Mouse (Mus musculus): Measurements from ENCODE around the gene Zp1. TPM values are rescaled to one million over a fixed set of nuclear protein-coding genes. Genes with fewer than 3 reads are reported as not detected.

Gene Zp1
- polyA plus RNA-seq, 1 experiment from 2014 or later: 0.56 TPM

DNA sequence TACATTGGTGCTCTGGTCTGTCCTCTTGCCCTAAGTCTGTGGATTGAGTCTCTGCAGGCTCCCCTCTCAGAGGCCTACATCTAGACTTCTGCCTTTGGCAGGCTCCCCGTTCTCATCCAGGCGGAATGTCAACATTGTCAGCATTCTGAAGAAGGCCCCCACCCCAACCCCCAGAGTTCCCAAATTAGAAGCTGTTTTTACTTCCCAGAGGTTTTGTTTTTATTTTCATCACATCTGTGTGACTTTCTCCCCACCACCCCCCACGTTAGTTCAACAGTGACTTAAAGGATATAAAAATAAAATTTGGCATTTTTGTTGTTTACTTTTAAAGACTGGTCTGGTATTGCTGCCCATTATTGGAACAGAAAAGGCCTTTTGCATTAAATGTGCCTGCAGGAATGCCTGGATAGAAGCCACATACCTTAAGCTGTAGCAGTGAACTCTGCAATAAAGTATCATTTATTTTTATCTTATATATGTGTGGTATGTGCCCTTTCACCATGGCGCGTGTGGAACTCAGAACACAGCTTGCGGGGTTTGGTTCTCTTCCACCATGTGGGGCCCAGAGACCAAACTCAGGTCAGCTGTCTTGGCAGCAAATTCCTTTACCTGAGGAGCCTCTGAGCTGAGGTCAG, 11.2 kb downstream of the Zp1 start:
- Histone ChIP-seq H3K36me3 (ENCODE audit: control insufficient read depth, insufficient read depth) (peaks cover 14% of the 10 kb centered on the region), H3K9me3 (ENCODE audit: control insufficient read depth, low read length) (no peaks in the 10 kb centered on the region), H3K4me1 (replicated peaks; ENCODE audit: control insufficient read depth, insufficient read depth, low read length) (no peaks in the 10 kb centered on the region), H3K4me3 (replicated peaks; ENCODE audit: low read length) (no peak overlapping the region), H3K9ac (replicated peaks; ENCODE audit: low read depth, low read length) (no peak overlapping the region), H3K4me2 (ENCODE audit: low read length) (no peak overlapping the region), H3K27me3 (replicated peaks; ENCODE audit: control insufficient read depth, insufficient read depth, low read length) (no peaks in the 10 kb centered on the region), H3K27ac (ENCODE audit: low read length) (no peak overlapping the region)
- WGBS: 89% methylated on average over 6 of the region's 6 CpGs
- no peak for ATAC-seq

DNA sequence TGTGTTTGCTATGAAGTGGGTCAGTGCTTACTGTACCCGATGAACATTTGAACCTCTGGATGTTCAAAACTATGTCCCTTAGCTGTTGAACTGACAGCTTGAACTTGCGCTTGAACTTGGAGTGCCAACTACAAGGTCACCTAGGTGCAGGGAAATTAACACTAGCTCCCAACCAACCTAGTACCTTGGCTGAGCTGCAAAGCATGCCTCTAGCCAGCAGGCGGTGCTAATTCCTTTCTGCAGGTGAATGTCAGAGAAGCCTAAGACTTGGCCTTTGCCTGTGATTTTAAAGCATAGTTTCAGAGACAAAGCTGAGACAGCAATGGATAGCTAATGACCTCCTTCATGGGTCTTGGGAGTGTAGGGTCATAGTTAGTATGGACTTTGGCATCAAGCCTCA, 12.5 kb downstream of the Zp1 start:
- ATAC-seq: peak; percentile 30
- Histone ChIP-seq H3K9ac (replicated peaks; ENCODE audit: low read depth, low read length) (no peak overlapping the region), H3K4me1 (replicated peaks; ENCODE audit: control insufficient read depth, insufficient read depth, low read length) (no peaks in the 10 kb centered on the region), H3K4me2 (ENCODE audit: low read length) (no peak overlapping the region), H3K27me3 (replicated peaks; ENCODE audit: control insufficient read depth, insufficient read depth, low read length) (no peaks in the 10 kb centered on the region), H3K36me3 (ENCODE audit: control insufficient read depth, insufficient read depth) (peaks cover 25% of the 10 kb centered on the region), H3K27ac (ENCODE audit: low read length) (no peak overlapping the region), H3K9me3 (ENCODE audit: control insufficient read depth, low read length) (no peaks in the 10 kb centered on the region), H3K4me3 (replicated peaks; ENCODE audit: low read length) (no peak overlapping the region)
- 64% methylated on average over 3 of the region's 3 CpGs for WGBS

DNA sequence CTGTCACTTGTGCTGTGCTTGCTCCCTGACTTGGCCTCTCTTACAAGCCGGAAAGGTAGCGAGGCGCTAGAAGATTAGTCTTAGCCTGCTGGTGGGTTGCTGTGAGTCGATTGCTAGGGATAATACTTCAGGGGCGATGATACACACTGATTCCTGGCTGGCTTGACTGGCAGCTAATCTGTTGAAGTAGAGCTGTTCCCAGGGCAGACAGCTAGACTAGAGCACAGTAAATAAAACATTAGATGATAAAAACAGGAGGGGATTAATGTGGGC, 14.8 kb downstream of the Zp1 start:
- H3K36me3 ChIP-seq (ENCODE audit: control insufficient read depth, insufficient read depth): peaks cover 41% of the 10 kb centered on the region
- H3K9ac ChIP-seq (replicated peaks; ENCODE audit: low read depth, low read length): no peak overlapping the region
- WGBS: 90% methylated on average over 5 of the region's 5 CpGs

DNA sequence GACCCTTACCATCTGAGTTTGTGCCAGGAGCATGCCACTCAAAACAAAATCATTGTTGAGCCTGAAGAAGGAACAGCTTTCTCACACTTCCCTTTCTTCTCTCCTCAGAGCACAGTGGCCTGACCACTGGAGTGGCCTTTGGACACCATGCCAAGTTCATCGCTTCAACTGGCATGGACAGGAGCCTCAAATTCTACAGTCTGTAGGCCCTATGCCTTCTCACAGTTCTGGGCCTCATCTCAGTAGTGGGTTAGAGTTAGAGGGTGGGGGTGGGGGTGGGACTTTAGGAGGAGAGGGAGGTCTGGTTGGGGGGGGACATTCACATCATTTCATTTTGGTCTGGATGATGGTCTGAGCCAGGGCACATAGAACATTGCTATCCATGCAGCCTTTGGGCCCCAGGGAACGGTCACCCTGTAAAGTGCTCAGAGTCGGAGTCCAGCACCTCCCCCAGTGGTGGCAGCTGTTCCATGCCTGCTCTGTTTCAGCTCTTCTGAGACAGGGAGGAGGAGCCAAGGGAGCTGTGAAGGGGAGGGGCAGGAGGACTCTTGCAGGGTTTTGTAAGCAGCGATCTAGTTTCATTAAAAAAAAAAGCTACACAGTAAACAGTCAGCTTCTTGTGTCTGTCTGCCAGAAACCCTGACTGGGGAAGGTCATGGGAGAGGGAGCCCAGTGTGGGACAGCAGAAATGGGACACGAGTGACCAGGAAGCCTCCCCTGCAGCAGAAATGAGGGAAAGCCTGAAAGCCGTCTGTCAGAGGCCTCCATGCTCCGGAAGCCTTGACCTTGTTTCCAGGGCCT, 15.3 kb downstream of the Zp1 start:
- Histone ChIP-seq H3K4me3 (replicated peaks; ENCODE audit: low read length) (no peak overlapping the region), H3K27me3 (replicated peaks; ENCODE audit: control insufficient read depth, insufficient read depth, low read length) (no peaks in the 10 kb centered on the region), H3K27ac (ENCODE audit: low read length) (no peak overlapping the region), H3K4me1 (replicated peaks; ENCODE audit: control insufficient read depth, insufficient read depth, low read length) (no peaks in the 10 kb centered on the region), H3K9me3 (ENCODE audit: control insufficient read depth, low read length) (no peaks in the 10 kb centered on the region), H3K36me3 (ENCODE audit: control insufficient read depth, insufficient read depth) (peaks cover 46% of the 10 kb centered on the region), H3K4me2 (ENCODE audit: low read length) (no peak overlapping the region), H3K9ac (replicated peaks; ENCODE audit: low read depth, low read length) (no peak overlapping the region)
- no peak for ATAC-seq
- WGBS: 68% methylated on average over 7 of the region's 7 CpGs

More for the DNA sequence above, 14.8 kb downstream of the Zp1 start:
- no peak for ATAC-seq
- Histone ChIP-seq H3K9me3 (ENCODE audit: control insufficient read depth, low read length) (no peaks in the 10 kb centered on the region), H3K4me2 (ENCODE audit: low read length) (no peak overlapping the region), H3K4me3 (replicated peaks; ENCODE audit: low read length) (no peak overlapping the region), H3K27me3 (replicated peaks; ENCODE audit: control insufficient read depth, insufficient read depth, low read length) (no peaks in the 10 kb centered on the region), H3K27ac (ENCODE audit: low read length) (no peak overlapping the region), H3K4me1 (replicated peaks; ENCODE audit: control insufficient read depth, insufficient read depth, low read length) (no peaks in the 10 kb centered on the region)

DNA sequence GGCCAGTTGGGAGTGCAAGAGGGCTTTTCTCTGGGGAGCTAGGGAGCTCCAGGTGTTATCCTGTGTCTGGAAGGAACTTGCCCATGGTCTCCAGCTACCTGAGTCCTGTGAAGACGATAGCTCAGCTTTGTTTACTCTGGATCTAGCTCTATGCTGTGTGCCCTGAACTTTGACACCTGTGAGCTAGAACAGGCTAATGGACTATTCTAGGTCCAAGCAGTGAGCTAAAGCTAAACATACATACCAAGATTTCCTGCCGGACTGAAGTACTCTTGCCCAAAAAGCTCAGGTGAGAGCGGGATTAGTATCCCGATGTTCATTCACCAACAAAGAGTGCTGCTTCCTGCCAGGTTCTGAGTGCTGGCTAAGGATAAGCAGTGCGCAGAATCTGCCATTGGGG, 15.9 kb downstream of the Zp1 start:
- WGBS: 93% methylated on average over 5 of the region's 5 CpGs
- H3K9ac ChIP-seq (replicated peaks; ENCODE audit: low read depth, low read length): no peak overlapping the region
- H3K27me3 ChIP-seq (replicated peaks; ENCODE audit: control insufficient read depth, insufficient read depth, low read length): no peaks in the 10 kb centered on the region
- H3K9me3 ChIP-seq (ENCODE audit: control insufficient read depth, low read length): no peaks in the 10 kb centered on the region
- ATAC-seq: no peak
- H3K36me3 ChIP-seq (ENCODE audit: control insufficient read depth, insufficient read depth): peaks cover 52% of the 10 kb centered on the region
- H3K4me2 ChIP-seq (ENCODE audit: low read length): no peak overlapping the region
- no peak overlapping the region for H3K4me3 ChIP-seq (replicated peaks; ENCODE audit: low read length)
- no peaks in the 10 kb centered on the region for H3K4me1 ChIP-seq (replicated peaks; ENCODE audit: control insufficient read depth, insufficient read depth, low read length)
- no peak overlapping the region for H3K27ac ChIP-seq (ENCODE audit: low read length)

DNA sequence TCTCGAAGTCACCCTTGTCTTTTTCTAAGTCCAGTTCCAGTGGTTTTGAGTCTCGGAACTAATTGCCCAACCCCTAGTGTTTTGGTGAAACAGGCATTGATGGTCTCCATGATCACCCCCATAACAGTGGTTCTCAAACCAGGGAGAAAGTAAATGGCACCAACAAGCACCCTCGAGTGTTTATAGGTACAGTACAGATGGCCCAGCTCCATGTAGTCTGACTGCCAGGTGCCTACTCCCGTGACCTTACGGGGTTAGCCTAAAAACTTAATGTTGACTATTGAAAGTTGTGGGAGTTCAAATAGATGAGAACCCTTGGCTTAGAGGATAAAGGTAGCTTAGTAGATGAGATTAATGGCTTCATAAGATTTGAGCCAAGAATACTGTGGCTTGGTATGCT, 19.4 kb downstream of the Zp1 start:
- Histone ChIP-seq H3K36me3 (ENCODE audit: control insufficient read depth, insufficient read depth) (peaks cover 53% of the 10 kb centered on the region), H3K27me3 (replicated peaks; ENCODE audit: control insufficient read depth, insufficient read depth, low read length) (no peaks in the 10 kb centered on the region), H3K9me3 (ENCODE audit: control insufficient read depth, low read length) (no peaks in the 10 kb centered on the region), H3K4me3 (replicated peaks; ENCODE audit: low read length) (no peak overlapping the region), H3K4me2 (ENCODE audit: low read length) (no peak overlapping the region), H3K27ac (ENCODE audit: low read length) (no peak overlapping the region), H3K9ac (replicated peaks; ENCODE audit: low read depth, low read length) (no peak overlapping the region), H3K4me1 (replicated peaks; ENCODE audit: control insufficient read depth, insufficient read depth, low read length) (peaks cover 12% of the 10 kb centered on the region)
- ATAC-seq: no peak
- WGBS: 96% methylated on average over 5 of the region's 5 CpGs

DNA sequence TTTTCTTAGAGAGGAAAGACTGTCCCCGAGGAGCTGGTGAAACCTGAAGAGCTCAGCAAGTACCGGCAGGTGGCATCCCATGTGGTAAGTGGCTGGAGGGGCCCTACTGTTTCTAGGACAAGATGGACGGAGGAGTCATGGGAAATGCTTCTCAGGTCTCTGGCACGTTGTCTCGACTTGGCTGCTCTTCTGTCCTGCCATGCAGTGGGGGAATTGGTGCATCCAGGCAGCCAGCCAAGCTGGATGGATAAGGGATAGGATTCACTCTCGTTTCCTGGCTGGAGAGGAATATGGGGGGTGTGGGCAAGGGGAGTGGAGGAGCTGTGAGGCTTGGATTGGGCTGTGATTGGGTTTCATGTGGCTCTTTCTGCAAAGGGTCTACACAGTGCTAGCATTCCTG, 20.1 kb downstream of the Zp1 start:
- no peak overlapping the region for H3K9ac ChIP-seq (replicated peaks; ENCODE audit: low read depth, low read length)
- no peaks in the 10 kb centered on the region for H3K9me3 ChIP-seq (ENCODE audit: control insufficient read depth, low read length)
- WGBS: 72% methylated on average over 6 of the region's 6 CpGs
- H3K27ac ChIP-seq (ENCODE audit: low read length): no peak overlapping the region
- H3K27me3 ChIP-seq (replicated peaks; ENCODE audit: control insufficient read depth, insufficient read depth, low read length): no peaks in the 10 kb centered on the region
- ATAC-seq: no peak
- H3K4me3 ChIP-seq (replicated peaks; ENCODE audit: low read length): no peak overlapping the region
- H3K4me2 ChIP-seq (ENCODE audit: low read length): no peak overlapping the region
- H3K36me3 ChIP-seq (ENCODE audit: control insufficient read depth, insufficient read depth): peaks cover 49% of the 10 kb centered on the region
- peaks cover 17% of the 10 kb centered on the region for H3K4me1 ChIP-seq (replicated peaks; ENCODE audit: control insufficient read depth, insufficient read depth, low read length)

DNA sequence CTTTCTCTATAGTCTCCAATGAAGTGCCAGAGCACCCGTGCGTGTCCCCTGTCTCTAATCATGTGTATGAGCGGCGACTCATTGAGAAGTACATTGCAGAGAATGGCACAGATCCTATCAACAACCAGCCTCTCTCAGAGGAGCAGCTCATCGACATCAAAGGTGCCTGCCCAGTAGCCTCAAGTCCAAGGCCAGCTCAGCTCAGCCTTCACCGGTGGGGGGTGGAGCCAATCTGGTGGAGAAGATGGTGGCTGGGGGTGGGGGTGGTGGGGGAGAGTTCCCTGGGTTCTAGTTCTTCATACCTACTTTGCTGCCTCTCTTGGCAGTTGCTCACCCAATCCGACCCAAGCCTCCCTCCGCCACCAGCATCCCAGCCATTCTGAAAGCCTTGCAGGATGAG, 22.9 kb downstream of the Zp1 start:
- peaks cover 22% of the 10 kb centered on the region for H3K4me1 ChIP-seq (replicated peaks; ENCODE audit: control insufficient read depth, insufficient read depth, low read length)
- H3K4me3 ChIP-seq (replicated peaks; ENCODE audit: low read length): no peak overlapping the region
- peaks cover 29% of the 10 kb centered on the region for H3K36me3 ChIP-seq (ENCODE audit: control insufficient read depth, insufficient read depth)
- no peak overlapping the region for H3K27ac ChIP-seq (ENCODE audit: low read length)
- no peak overlapping the region for H3K9ac ChIP-seq (replicated peaks; ENCODE audit: low read depth, low read length)
- no peaks in the 10 kb centered on the region for H3K9me3 ChIP-seq (ENCODE audit: control insufficient read depth, low read length)
- no peak for ATAC-seq
- 94% methylated on average over 8 of the region's 8 CpGs for WGBS
- no peak overlapping the region for H3K4me2 ChIP-seq (ENCODE audit: low read length)
- no peaks in the 10 kb centered on the region for H3K27me3 ChIP-seq (replicated peaks; ENCODE audit: control insufficient read depth, insufficient read depth, low read length)

DNA sequence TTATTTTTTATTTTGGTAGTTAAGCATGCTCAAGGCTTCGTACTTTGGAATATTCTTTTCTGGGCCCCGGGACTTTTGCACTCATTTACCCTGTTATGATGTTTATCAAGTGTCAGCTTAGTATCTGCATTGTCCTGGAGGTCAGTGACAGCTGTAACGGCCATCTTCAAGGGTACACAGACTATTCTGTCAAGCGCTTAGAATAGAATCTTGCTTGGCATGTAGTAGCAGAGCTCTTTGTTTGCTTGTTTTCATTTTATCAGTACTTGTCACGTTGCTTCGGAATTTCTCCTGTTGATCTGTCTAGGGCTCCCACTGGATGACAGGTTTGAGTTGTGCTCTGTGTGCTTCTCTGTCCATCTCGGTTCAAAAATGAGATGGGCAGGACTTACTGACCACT, 23.6 kb downstream of the Zp1 start:
- no peak overlapping the region for H3K4me3 ChIP-seq (replicated peaks; ENCODE audit: low read length)
- H3K27ac ChIP-seq (ENCODE audit: low read length): no peak overlapping the region
- H3K4me2 ChIP-seq (ENCODE audit: low read length): no peak overlapping the region; the same call in 1 of the 2 replicates
- no peaks in the 10 kb centered on the region for H3K27me3 ChIP-seq (replicated peaks; ENCODE audit: control insufficient read depth, insufficient read depth, low read length)
- H3K9me3 ChIP-seq (ENCODE audit: control insufficient read depth, low read length): no peaks in the 10 kb centered on the region
- H3K36me3 ChIP-seq (ENCODE audit: control insufficient read depth, insufficient read depth): peaks cover 26% of the 10 kb centered on the region
- WGBS: 82% methylated on average over 7 of the region's 7 CpGs
- H3K9ac ChIP-seq (replicated peaks; ENCODE audit: low read depth, low read length): no peak overlapping the region
- no peak for ATAC-seq
- H3K4me1 ChIP-seq (replicated peaks; ENCODE audit: control insufficient read depth, insufficient read depth, low read length): peaks cover 22% of the 10 kb centered on the region

Measured in forebrain, embryonic 16.5 days (tissue).